ENCODE assay signal across 14 mouse cellular contexts in genomic region chr17:49219512-49220197, GRCm38 (mm10).
DNase-seq lines count a peak whose midpoint lies in the region; ATAC-seq lines count a peak whose summit lies in the region.
"Had no signal": no experiment of that assay in that cellular context is flagged by ENCODE, and none has a peak within 500 bp of the region (broad histone marks: within the 10 kb centered on the region; RNA-seq: fewer than 3 reads in every experiment).

No protein-coding gene starts in this region.

- no peaks in the 10 kb centered on the region for H3K4me1 ChIP-seq in kidney, embryonic 14.5 days (ENCODE audit: control insufficient read depth, insufficient read depth, low read length)
- H3K4me1 ChIP-seq: liver, embryonic 15.5 days had no signal

- H3K9ac ChIP-seq in kidney, embryonic 14.5 days (ENCODE audit: low read depth, low read length) = no peak overlapping the region
- H3K9ac ChIP-seq: liver, embryonic 15.5 days; stomach, embryonic 15.5 days had no signal

- 54% methylated on average over 4 of the region's 4 CpGs for WGBS in kidney, embryonic 14.5 days

- H3K36me3 ChIP-seq in kidney, embryonic 14.5 days (ENCODE audit: control insufficient read depth, insufficient read depth, low read length) = no peaks in the 10 kb centered on the region
- H3K36me3 ChIP-seq: G1E; liver, embryonic 15.5 days; stomach, embryonic 15.5 days had no signal

- ATAC-seq in kidney, embryonic 14.5 days (ENCODE audit: low FRiP score, low TSS enrichment) = no peak
- ATAC-seq: activated CD4-positive, CD25-positive, alpha-beta regulatory T cell, adult 4 months had no signal

- H3K4me2 ChIP-seq in kidney, embryonic 14.5 days (replicated peaks; ENCODE audit: low read depth, low read length) = no peak overlapping the region
- H3K4me2 ChIP-seq: heart, embryonic 11.5 days; liver, embryonic 15.5 days; stomach, embryonic 15.5 days had no signal

- H3K4me3 ChIP-seq in kidney, embryonic 14.5 days (ENCODE audit: low read length) = no peak overlapping the region
- H3K4me3 ChIP-seq: liver, embryonic 15.5 days; stomach, embryonic 15.5 days had no signal

- no peaks in the 10 kb centered on the region for H3K9me3 ChIP-seq in kidney, embryonic 14.5 days (ENCODE audit: control insufficient read depth, low read length)
- H3K9me3 ChIP-seq: liver, embryonic 15.5 days; stomach, embryonic 15.5 days had no signal

- DNase-seq in cerebellum, postnatal 10 days = peak; percentile 93 to 95
- DNase-seq in cerebellum, adult 11-12 months = no peak
- peak; percentile 54 for DNase-seq in right cerebral cortex, adult 18-20 months
- DNase-seq in right cerebral cortex, postnatal 4 days = no peak
- DNase-seq in left cerebral cortex, postnatal 10 days (ENCODE audit: extremely low spot score in 1 of 2, low spot score in 2 of 2) = peak; percentile 36 to 53
- DNase-seq in thymus, postnatal 4 days = no peak
- no peak for DNase-seq in heart, postnatal 14 days

- intact Hi-C loops in left cerebral cortex, postnatal 10 days (cut with DNase I) = no loop called here
- intact Hi-C loops in heart, postnatal 14 days (cut with DNase I) = no loop called here

- H3K27ac ChIP-seq in kidney, embryonic 14.5 days (ENCODE audit: low read depth, low read length) = no peak overlapping the region
- H3K27ac ChIP-seq: liver, embryonic 15.5 days; macrophage; stomach, embryonic 15.5 days had no signal

- H3K27me3 ChIP-seq in kidney, embryonic 14.5 days (ENCODE audit: control insufficient read depth, insufficient read depth, low read length) = no peaks in the 10 kb centered on the region
- H3K27me3 ChIP-seq: liver, embryonic 15.5 days; stomach, embryonic 15.5 days had no signal

Comparison
In these comparisons a context has a peak if more than half of its experiments do, and no peak if none do; other contexts are left out.
1. DNase-seq: peak in cerebellum, postnatal 10 days (2 of 2), right cerebral cortex, adult 18-20 months (single experiment) and left cerebral cortex, postnatal 10 days (2 of 2); none in cerebellum, adult 11-12 months (single experiment), right cerebral cortex, postnatal 4 days (single experiment), thymus, postnatal 4 days (single experiment) and heart, postnatal 14 days (0 of 2).